Mouse (Mus musculus): ENCODE data around the gene S100a13. TPM values are rescaled to one million over a fixed set of nuclear protein-coding genes. Genes with fewer than 3 reads are reported as not detected.

The S100a13 gene
- total and polyA plus RNA-seq, 2 experiments from 2014 or later, result 7.3 to 21.1 TPM

GRCm38 (mm10) chr3:90535446-90535845, 21.2 kb downstream of the S100a13 start:
- 86% methylated on average over 1 of the region's 1 CpGs for WGBS

GRCm38 (mm10) chr3:90537141-90537904, 23.1 kb downstream of the S100a13 start, which contains the start of gene S100a16:
S100a16 (plus strand) TSS chr3:90537254.
- no peak for TF ChIP-seq CTCF (IDR thresholded peaks at IDR 0.05)
- Histone ChIP-seq H3K4me3 (ENCODE audit: low read depth, low read length) (no peak within 1 kb of the TSS), H3K27ac (ENCODE audit: low read depth, low read length) (no peak within 1 kb of the TSS), H3K27me3 (ENCODE audit: insufficient read depth, low read length) (no peaks in the 10 kb centered on the region), H3K4me2 (ENCODE audit: low read depth, low read length, poor library complexity, severe bottlenecking) (0 out of 2 replicates have a peak within 1 kb of the TSS, but pooled peaks have one; percentile 18), H3K4me1 (ENCODE audit: insufficient read depth, low read length) (no peaks in the 10 kb centered on the region), H3K36me3 (ENCODE audit: insufficient read depth, low read length) (no peaks in the 10 kb centered on the region), H3K9me3 (ENCODE audit: low read length) (no peaks in the 10 kb centered on the region), H3K9ac (replicated peaks; ENCODE audit: low read length, poor library complexity, severe bottlenecking) (no peak within 1 kb of the TSS)
- DNase-seq (ENCODE audit: low spot score) (peak; percentile 42), ATAC-seq (ENCODE audit: low FRiP score) (no peak)
- 46% methylated on average over 10 of the region's 10 CpGs for WGBS

More at GRCm38 (mm10) chr3:90535446-90535845, 21.2 kb downstream of the S100a13 start:
- Histone ChIP-seq H3K27ac (ENCODE audit: low read depth, low read length) (no peak overlapping the region), H3K4me2 (ENCODE audit: low read depth, low read length, poor library complexity, severe bottlenecking) (no peak overlapping the region), H3K36me3 (ENCODE audit: insufficient read depth, low read length) (no peaks in the 10 kb centered on the region), H3K27me3 (ENCODE audit: insufficient read depth, low read length) (no peaks in the 10 kb centered on the region), H3K9me3 (ENCODE audit: low read length) (no peaks in the 10 kb centered on the region), H3K9ac (replicated peaks; ENCODE audit: low read length, poor library complexity, severe bottlenecking) (no peak overlapping the region), H3K4me3 (ENCODE audit: low read depth, low read length) (no peak overlapping the region), H3K4me1 (ENCODE audit: insufficient read depth, low read length) (no peaks in the 10 kb centered on the region)
- no peak for DNase-seq (ENCODE audit: low spot score)
- TF ChIP-seq CTCF (IDR thresholded peaks at IDR 0.05), result no peak
- no peak for ATAC-seq (ENCODE audit: low FRiP score)

GRCm38 (mm10) chr3:90537905-90538296, 23.7 kb downstream of the S100a13 start:
- Histone ChIP-seq H3K36me3 (ENCODE audit: insufficient read depth, low read length) (no peaks in the 10 kb centered on the region), H3K9me3 (ENCODE audit: low read length) (no peaks in the 10 kb centered on the region), H3K27ac (ENCODE audit: low read depth, low read length) (no peak overlapping the region), H3K9ac (replicated peaks; ENCODE audit: low read length, poor library complexity, severe bottlenecking) (no peak overlapping the region), H3K4me2 (ENCODE audit: low read depth, low read length, poor library complexity, severe bottlenecking) (no peak overlapping the region), H3K4me1 (ENCODE audit: insufficient read depth, low read length) (no peaks in the 10 kb centered on the region), H3K27me3 (ENCODE audit: insufficient read depth, low read length) (no peaks in the 10 kb centered on the region), H3K4me3 (ENCODE audit: low read depth, low read length) (no peak overlapping the region)
- no peak for ATAC-seq (ENCODE audit: low FRiP score)
- DNase-seq (ENCODE audit: low spot score), result no peak
- TF ChIP-seq CTCF (IDR thresholded peaks at IDR 0.05), result no peak
- 76% methylated on average over 5 of the region's 5 CpGs for WGBS

GRCm38 (mm10) chr3:90540904-90541303, 26.7 kb downstream of the S100a13 start:
- no peaks in the 10 kb centered on the region for H3K36me3 ChIP-seq (ENCODE audit: insufficient read depth, low read length)
- H3K4me1 ChIP-seq (ENCODE audit: insufficient read depth, low read length), result no peaks in the 10 kb centered on the region
- no peaks in the 10 kb centered on the region for H3K9me3 ChIP-seq (ENCODE audit: low read length)
- ATAC-seq (ENCODE audit: low FRiP score), result peak; percentile 67
- no peak overlapping the region for H3K9ac ChIP-seq (replicated peaks; ENCODE audit: low read length, poor library complexity, severe bottlenecking)
- no peak overlapping the region for H3K4me3 ChIP-seq (ENCODE audit: low read depth, low read length)
- no peaks in the 10 kb centered on the region for H3K27me3 ChIP-seq (ENCODE audit: insufficient read depth, low read length)
- peak overlapping the region; percentile 43; the same call in 1 of the 2 replicates for H3K27ac ChIP-seq (ENCODE audit: low read depth, low read length)
- no peak for TF ChIP-seq CTCF (IDR thresholded peaks at IDR 0.05)
- H3K4me2 ChIP-seq (ENCODE audit: low read depth, low read length, poor library complexity, severe bottlenecking), result no peak overlapping the region
- peak; percentile 21 for DNase-seq (ENCODE audit: low spot score)
- WGBS, result 31% methylated on average over 4 of the region's 4 CpGs

GRCm38 (mm10) chr3:90549676-90550420, 35.6 kb downstream of the S100a13 start:
- Histone ChIP-seq H3K9ac (replicated peaks; ENCODE audit: low read length, poor library complexity, severe bottlenecking) (no peak overlapping the region), H3K9me3 (ENCODE audit: low read length) (no peaks in the 10 kb centered on the region), H3K4me3 (ENCODE audit: low read depth, low read length) (no peak overlapping the region), H3K36me3 (ENCODE audit: insufficient read depth, low read length) (no peaks in the 10 kb centered on the region), H3K4me2 (ENCODE audit: low read depth, low read length, poor library complexity, severe bottlenecking) (no peak overlapping the region), H3K27me3 (ENCODE audit: insufficient read depth, low read length) (no peaks in the 10 kb centered on the region), H3K4me1 (ENCODE audit: insufficient read depth, low read length) (no peaks in the 10 kb centered on the region), H3K27ac (ENCODE audit: low read depth, low read length) (no peak overlapping the region)
- ATAC-seq (ENCODE audit: low FRiP score) (no peak), DNase-seq (ENCODE audit: low spot score) (no peak)
- no peak for TF ChIP-seq CTCF (IDR thresholded peaks at IDR 0.05)
- 66% methylated on average over 5 of the region's 5 CpGs for WGBS

- H3K27me3 ChIP-seq (ENCODE audit: insufficient read depth, low read length), result no peaks in the 10 kb centered on the region
- H3K4me1 ChIP-seq (ENCODE audit: insufficient read depth, low read length), result no peaks in the 10 kb centered on the region
- H3K27ac ChIP-seq (ENCODE audit: low read depth, low read length), result no peak overlapping the region
- 97% methylated on average over 2 of the region's 2 CpGs for WGBS
- H3K4me2 ChIP-seq (ENCODE audit: low read depth, low read length, poor library complexity, severe bottlenecking), result no peak overlapping the region
- no peak overlapping the region for H3K4me3 ChIP-seq (ENCODE audit: low read depth, low read length)
- no peak overlapping the region for H3K9ac ChIP-seq (replicated peaks; ENCODE audit: low read length, poor library complexity, severe bottlenecking)
- H3K9me3 ChIP-seq (ENCODE audit: low read length), result no peaks in the 10 kb centered on the region
- H3K36me3 ChIP-seq (ENCODE audit: insufficient read depth, low read length), result no peaks in the 10 kb centered on the region
- ATAC-seq (ENCODE audit: low FRiP score), result no peak
- no peak for DNase-seq (ENCODE audit: low spot score)
- no peak for TF ChIP-seq CTCF (IDR thresholded peaks at IDR 0.05)
These were observed 36.2 kb downstream of the S100a13 start for GRCm38 (mm10) chr3:90550421-90550790.

Data from midbrain, postnatal 0 days (tissue).